Mouse (Mus musculus) ES-E14 (cell line): ENCODE data around the gene Hbp1.

Experiments
- CHD2 ChIP-seq: IDR thresholded peaks from 2 replicates; pipeline ENCODE4 v1.6.1; 2014; ENCODE audit warnings: mild to moderate bottlenecking, low read depth, low read length, inconsistent platforms
- HCFC1 ChIP-seq: IDR thresholded peaks from 2 replicates; pipeline ENCODE4 v1.6.1; 2012; ENCODE audit warnings: low read length, inconsistent platforms, borderline replicate concordance; ENCODE audit not compliant: insufficient read depth
- MAFK ChIP-seq: IDR thresholded peaks from 2 replicates; pipeline ENCODE4 v1.6.1; 2014; ENCODE audit warnings: mild to moderate bottlenecking, low read depth, low read length, inconsistent platforms; ENCODE audit not compliant: insufficient read depth
- ZC3H11A ChIP-seq: IDR thresholded peaks from 2 replicates; pipeline ENCODE4 v1.6.1; 2012; ENCODE audit warnings: low read depth, mild to moderate bottlenecking, inconsistent platforms, low read length, borderline replicate concordance

DNA sequence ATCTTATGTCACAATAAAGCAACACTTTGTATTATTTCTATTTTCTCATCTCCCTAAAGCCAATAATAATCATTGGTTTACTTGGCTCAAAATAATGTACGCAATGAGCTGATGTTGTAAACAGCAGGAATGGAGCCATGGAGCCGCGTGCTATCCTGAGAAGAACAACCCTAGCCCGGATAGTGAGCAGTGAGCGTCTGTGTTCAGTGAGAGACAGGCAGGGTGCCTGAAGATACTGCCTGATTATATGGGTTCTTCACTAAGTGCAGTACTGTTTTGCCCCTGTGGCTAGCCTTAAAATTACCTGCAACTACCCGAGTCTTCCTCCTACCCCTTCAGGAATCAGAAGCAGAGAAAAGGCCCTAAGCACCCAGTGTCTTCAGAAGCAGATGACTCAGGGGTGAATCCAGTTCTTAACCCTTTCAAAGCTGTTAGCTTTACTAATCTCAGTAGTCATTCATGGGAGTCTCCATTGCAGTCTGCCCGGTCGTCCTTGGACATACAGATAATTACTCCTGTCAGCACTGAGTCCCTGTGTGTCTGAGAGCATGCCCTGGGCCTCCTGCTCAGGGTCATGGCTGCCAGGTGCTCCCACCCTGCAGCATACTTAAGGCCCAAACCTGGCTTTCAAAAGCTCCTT lies 55.1 kb downstream of the Hbp1 start:
- TF ChIP-seq ZC3H11A = no peak
- no peak for TF ChIP-seq MAFK
- TF ChIP-seq CHD2 = no peak
- no peak for TF ChIP-seq HCFC1
